In the genomic region with DNA sequence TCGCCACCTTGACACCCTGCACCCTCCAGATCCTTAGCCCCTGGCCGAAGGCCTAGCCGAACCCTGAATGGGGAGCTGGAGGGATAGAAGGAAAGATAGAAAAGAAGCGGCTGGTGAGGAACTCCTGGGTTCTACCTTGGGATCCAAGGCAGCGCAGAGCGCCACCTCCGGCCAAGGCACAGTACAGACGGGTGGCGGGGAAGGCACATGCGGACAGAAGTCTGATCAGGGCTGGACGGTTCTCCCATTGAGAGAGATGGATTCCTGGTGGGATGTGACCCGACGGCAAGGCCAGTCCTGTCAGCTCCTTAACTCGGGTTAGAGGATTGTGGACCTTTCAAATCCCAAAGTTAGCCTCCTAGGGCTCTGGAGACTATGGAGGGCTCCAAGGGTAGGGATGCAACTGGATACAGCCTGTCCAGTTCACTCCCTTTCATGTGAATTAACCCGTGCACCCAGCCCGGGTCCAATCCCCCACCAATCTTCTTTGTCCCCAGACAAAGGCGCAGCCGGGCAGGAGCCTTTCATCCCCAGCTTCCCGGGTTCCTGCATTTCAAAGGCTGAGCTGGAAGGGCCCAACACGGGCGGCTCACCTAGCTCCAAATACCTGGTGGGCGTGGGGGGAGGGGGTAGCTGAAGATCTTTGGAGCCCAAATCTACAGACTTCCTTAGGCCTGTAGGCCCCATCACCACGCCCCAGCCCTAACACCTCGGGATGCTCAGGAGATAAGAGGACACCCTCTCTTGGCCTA, we compare ENCODE assay signal across 8 mouse cellular contexts. TPM values are rescaled to one million over a fixed set of nuclear protein-coding genes. Genes with fewer than 3 reads are reported as not detected.
DNase-seq lines count a peak whose midpoint lies in the region; ATAC-seq and TF ChIP-seq lines count a peak whose summit lies in the region.

No protein-coding gene starts in this region.

- 0 out of 2 replicates have a peak, but pooled peaks have one; percentile 2 for ATAC-seq in forebrain, embryonic 16.5 days
- ATAC-seq in intestine, postnatal 0 days: peak; percentile 37
- ATAC-seq in stomach, embryonic 14.5 days (ENCODE audit: insufficient number of reproducible peaks, insufficient read depth, low FRiP score, low read depth): no peak

- H3K27me3 ChIP-seq in forebrain, embryonic 16.5 days (replicated peaks; ENCODE audit: control insufficient read depth, insufficient read depth, low read length): peaks cover 54% of the 10 kb centered on the region
- H3K27me3 ChIP-seq in intestine, postnatal 0 days (replicated peaks; ENCODE audit: control insufficient read depth, insufficient read depth, low read length): no peaks in the 10 kb centered on the region; the same call in 1 of the 2 replicates
- H3K27me3 ChIP-seq in stomach, embryonic 14.5 days (ENCODE audit: control insufficient read depth, insufficient read depth, low read length): peaks cover 18% of the 10 kb centered on the region

- no peaks in the 10 kb centered on the region for H3K9me3 ChIP-seq in forebrain, embryonic 16.5 days (ENCODE audit: control insufficient read depth, low read length)
- H3K9me3 ChIP-seq in intestine, postnatal 0 days (ENCODE audit: control insufficient read depth): no peaks in the 10 kb centered on the region
- no peaks in the 10 kb centered on the region for H3K9me3 ChIP-seq in stomach, embryonic 14.5 days (ENCODE audit: control insufficient read depth, low read depth, low read length)

- peak; percentile 28 for DNase-seq in lung, adult 2 months
- DNase-seq in lung, postnatal 14 days: no peak
- peak; percentile 69 for DNase-seq in cerebellum, adult 11-12 months
- peak; percentile 67 for DNase-seq in lung, postnatal 10 days
- no peak for DNase-seq in ovary, postnatal 14 days (ENCODE audit: low spot score)

- 35% methylated on average over 24 of the region's 24 CpGs for WGBS in lung, adult 2 months
- WGBS in forebrain, embryonic 16.5 days: 5% methylated on average over 24 of the region's 24 CpGs
- 26% methylated on average over 24 of the region's 24 CpGs for WGBS in intestine, postnatal 0 days
- 16% methylated on average over 24 of the region's 24 CpGs for WGBS in stomach, embryonic 14.5 days

- no peaks in the 10 kb centered on the region for H3K36me3 ChIP-seq in forebrain, embryonic 16.5 days (ENCODE audit: control insufficient read depth, insufficient read depth)
- peaks cover under 1% of the 10 kb centered on the region; the same call in 1 of the 2 replicates for H3K36me3 ChIP-seq in intestine, postnatal 0 days (ENCODE audit: control insufficient read depth, insufficient read depth)
- no peaks in the 10 kb centered on the region for H3K36me3 ChIP-seq in stomach, embryonic 14.5 days (ENCODE audit: control insufficient read depth, insufficient read depth, low read length)

- H3K27ac ChIP-seq in forebrain, embryonic 16.5 days (ENCODE audit: low read length): no peak overlapping the region; the same call in 1 of the 2 replicates
- H3K27ac ChIP-seq in intestine, postnatal 0 days (ENCODE audit: low read depth, low read length): peak overlapping the region; percentile 96
- H3K27ac ChIP-seq in stomach, embryonic 14.5 days (ENCODE audit: low read length): peak overlapping the region; percentile 94; the same call in 1 of the 2 replicates

- peak overlapping the region; percentile 74 for H3K9ac ChIP-seq in forebrain, embryonic 16.5 days (replicated peaks; ENCODE audit: low read depth, low read length)
- no peak overlapping the region for H3K9ac ChIP-seq in intestine, postnatal 0 days (ENCODE audit: low read depth, low read length)
- H3K9ac ChIP-seq in stomach, embryonic 14.5 days (replicated peaks; ENCODE audit: low read depth, low read length): peak overlapping the region; percentile 92; the same call in 1 of the 2 replicates

- TF ChIP-seq POLR2A in lung, adult 2 months (IDR thresholded peaks at IDR 0.05; ENCODE audit: borderline replicate concordance, extremely low read depth, low read depth, low read length): no peak

- peak; percentile 44 for TF ChIP-seq CTCF in lung, adult 2 months (IDR thresholded peaks at IDR 0.05; ENCODE audit: insufficient read depth, low read length)
- peak; percentile 75 for TF ChIP-seq CTCF in intestine, postnatal 0 days (IDR thresholded peaks at IDR 0.05; ENCODE audit: low read depth)

- H3K4me1 ChIP-seq in lung, adult 2 months (ENCODE audit: control insufficient read depth, insufficient read depth, low read length): peaks cover 18% of the 10 kb centered on the region
- H3K4me1 ChIP-seq in forebrain, embryonic 16.5 days (replicated peaks; ENCODE audit: control insufficient read depth, insufficient read depth, low read length): peaks cover 48% of the 10 kb centered on the region
- H3K4me1 ChIP-seq in intestine, postnatal 0 days (replicated peaks; ENCODE audit: control insufficient read depth, insufficient read depth, low read length): peaks cover 15% of the 10 kb centered on the region; the same call in 1 of the 2 replicates
- H3K4me1 ChIP-seq in stomach, embryonic 14.5 days (ENCODE audit: control insufficient read depth, insufficient read depth, low read length): peaks cover 38% of the 10 kb centered on the region; the same call in 1 of the 2 replicates

- peak overlapping the region; percentile 15 for H3K4me3 ChIP-seq in lung, adult 2 months (replicated peaks; ENCODE audit: extremely low read depth, low read depth, low read length)
- H3K4me3 ChIP-seq in forebrain, embryonic 16.5 days (replicated peaks; ENCODE audit: low read length): peak overlapping the region; percentile 72
- H3K4me3 ChIP-seq in intestine, postnatal 0 days (ENCODE audit: low read depth, low read length): peak overlapping the region; percentile 76
- H3K4me3 ChIP-seq in stomach, embryonic 14.5 days (ENCODE audit: low read depth, low read length): peak overlapping the region; percentile 77

- H3K4me2 ChIP-seq in forebrain, embryonic 16.5 days (ENCODE audit: low read length): peak overlapping the region; percentile 96
- H3K4me2 ChIP-seq in intestine, postnatal 0 days (replicated peaks; ENCODE audit: low read depth): peak overlapping the region; percentile 93
- peak overlapping the region; percentile 94 for H3K4me2 ChIP-seq in stomach, embryonic 14.5 days (replicated peaks; ENCODE audit: low read depth, low read length)

RNA-seq across cellular contexts. Expression of gene Pdgfa, which starts 0.7 kb away (rescaled TPM):
- 91.5 and 105 TPM in 2 replicates for polyA plus RNA-seq in lung, adult 2 months (2012; rRNA removed)
- 15.5 and 19.1 TPM in 2 replicates for polyA plus RNA-seq in forebrain, embryonic 16.5 days (2015; fragmentation: Nextera tagmentation; extraction: Ambion mirVana)
- 64.4 and 72.0 TPM in 2 replicates for polyA plus RNA-seq in intestine, postnatal 0 days (2015; fragmentation: Nextera tagmentation; extraction: Ambion mirVana)
- polyA plus RNA-seq in stomach, embryonic 14.5 days (2014; fragmentation: Nextera tagmentation; extraction: Ambion mirVana): 61.2 and 66.6 TPM in 2 replicates

Comparison
In these comparisons a context has a peak if more than half of its experiments do, and no peak if none do; other contexts are left out.
1. DNase-seq: peak in lung, adult 2 months (single experiment), cerebellum, adult 11-12 months (single experiment) and lung, postnatal 10 days (single experiment); none in lung, postnatal 14 days (single experiment) and ovary, postnatal 14 days (single experiment).
2. H3K4me3 ChIP-seq: peak in every context shown above with its lines; median percentile 77 in stomach, embryonic 14.5 days; 76 in intestine, postnatal 0 days; 72 in forebrain, embryonic 16.5 days; 15 in lung, adult 2 months.
3. Peak in every context shown above with its lines, with median percentiles within 50 percentile points of each other: H3K4me2 ChIP-seq.